Mouse (Mus musculus) liver, adult 2 months (tissue): ENCODE results near the gene Emc10.

Experiments
- CTCF ChIP-seq: fragments of 200-500 bp; IDR thresholded peaks from 2 replicates; pipeline ENCODE4 v1.5.1; 2011; ENCODE audit warnings: low read depth, low read length, control low read depth
- POLR2A ChIP-seq: fragments of 200-500 bp; IDR thresholded peaks from 2 replicates; pipeline ENCODE4 v1.6.1; 2011; ENCODE audit warnings: low read length, control low read depth; ENCODE audit not compliant: insufficient read depth; ENCODE audit errors: extremely low read depth

DNA sequence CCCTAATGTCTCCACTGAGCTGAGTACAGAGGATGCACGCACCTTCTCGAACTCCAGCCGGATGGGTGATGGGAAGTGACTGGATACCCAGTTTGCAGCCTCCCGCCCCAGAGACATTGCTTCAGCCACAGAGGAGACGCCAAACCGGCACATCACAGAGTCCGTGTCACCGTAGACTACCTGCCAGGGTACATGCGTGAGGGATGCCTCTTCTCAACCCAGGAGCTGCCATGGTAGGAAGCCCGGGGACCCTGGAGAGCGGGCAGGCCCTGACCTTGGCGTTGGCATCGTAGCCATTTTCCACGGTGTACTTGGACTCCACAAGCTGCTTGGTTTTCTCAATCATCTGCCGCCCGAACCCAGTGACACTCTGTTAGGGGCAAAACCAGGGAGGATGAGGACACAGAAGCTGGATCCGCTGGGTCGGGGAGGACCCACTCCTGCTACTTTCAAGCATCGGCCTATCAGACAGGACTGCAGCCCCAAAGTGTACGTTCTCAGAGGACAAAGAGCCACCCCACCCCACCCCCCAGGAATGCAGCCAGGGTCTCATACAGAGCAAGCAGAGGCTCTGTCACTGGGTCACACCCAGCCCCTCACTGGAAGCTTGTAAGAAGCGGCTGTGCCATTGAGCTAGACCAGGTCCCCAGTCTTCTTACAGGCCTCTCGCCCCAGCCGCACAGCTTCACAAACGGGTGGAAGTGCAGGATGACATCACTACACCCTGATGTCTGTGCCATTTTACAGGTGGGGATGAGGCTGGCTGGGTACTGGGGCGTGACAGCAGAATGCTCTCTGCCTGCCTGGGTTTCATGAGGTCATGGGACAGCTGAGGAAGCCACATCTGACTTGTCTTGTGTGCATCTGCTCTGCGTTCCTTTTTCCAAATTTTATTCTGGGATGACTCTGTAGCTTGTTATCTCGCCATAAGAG is 39.6 kb upstream of the Emc10 start:
- TF ChIP-seq CTCF (no peak), POLR2A (no peak)
